Mouse (Mus musculus): ENCODE data around the gene Lbp.

DNA sequence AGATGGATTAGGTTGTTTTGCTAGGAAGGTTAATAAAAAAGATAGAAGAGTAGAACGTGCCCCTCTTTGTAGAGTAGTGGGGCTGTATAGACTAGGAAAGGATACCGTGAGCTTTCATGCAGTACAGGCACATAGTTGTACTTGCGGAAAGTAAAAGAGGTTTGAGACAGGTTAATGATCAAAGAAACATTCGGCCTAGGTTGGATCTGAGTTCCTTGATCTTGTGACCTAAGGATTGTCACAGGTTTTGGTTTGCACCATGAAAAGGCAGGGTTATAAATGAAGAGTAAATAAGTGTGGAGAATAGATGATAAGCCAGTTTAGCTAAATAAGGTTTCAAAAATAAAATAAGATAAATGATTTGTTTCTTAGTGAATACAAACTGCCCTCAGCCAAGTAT lies 57.9 kb downstream of the Lbp start:
- TF ChIP-seq CTCF (IDR thresholded peaks at IDR 0.05; ENCODE audit: low read depth) (no peak), EP300 (IDR thresholded peaks at IDR 0.05; ENCODE audit: low read depth) (no peak)
